Mouse (Mus musculus) lung, embryonic 16.5 days (tissue): ENCODE measurements around the gene Hnrnpr. TPM values are rescaled to one million over a fixed set of nuclear protein-coding genes. Genes with fewer than 3 reads are reported as not detected.

Experiments
- polyA plus RNA-seq: library from polyadenylated mRNA; unstranded; fragments of >200 nt; fragmentation: Nextera tagmentation; extraction: Ambion mirVana; gene quantifications from 2 replicates; pipeline ENCODE4 v1.2.1, GENCODE M21; 2015

Gene Hnrnpr
- polyA plus RNA-seq, 1 experiment from 2014 or later, result 158 TPM

Other genes with a start within 250 kb of the Hnrnpr start
- gene Id3, start 167.4 kb upstream of the Hnrnpr start, polyA plus RNA-seq, result 560 and 561 TPM in 2 replicates
- gene E2f2, start 138.5 kb upstream of the Hnrnpr start, polyA plus RNA-seq, result 18.4 and 18.8 TPM in 2 replicates
- gene Asap3, start 104.6 kb upstream of the Hnrnpr start, polyA plus RNA-seq, result 8.2 and 9.1 TPM in 2 replicates
- gene Tcea3, start 63.2 kb upstream of the Hnrnpr start, polyA plus RNA-seq, result 20.3 and 22.9 TPM in 2 replicates
- gene Zfp46, start 26.3 kb upstream of the Hnrnpr start, polyA plus RNA-seq, result 27.6 and 28.1 TPM in 2 replicates
- not detected in 2 replicates for gene Htr1d, start 112.6 kb downstream of the Hnrnpr start, polyA plus RNA-seq
- 0.20 and 0.23 TPM in 2 replicates for gene 6030445D17Rik, start 151.3 kb downstream of the Hnrnpr start, polyA plus RNA-seq
- gene Luzp1, start 158.8 kb downstream of the Hnrnpr start, polyA plus RNA-seq, result 100 and 115 TPM in 2 replicates